ENCODE assay signal across 30 mouse cellular contexts in genomic region chr10:96545312-96545711, GRCm38 (mm10).
DNase-seq lines count a peak whose midpoint lies in the region; ATAC-seq and TF ChIP-seq lines count a peak whose summit lies in the region.
"Had no signal": no experiment of that assay in that cellular context is flagged by ENCODE, and none has a peak within 500 bp of the region (broad histone marks: within the 10 kb centered on the region; RNA-seq: fewer than 3 reads in every experiment).

No protein-coding gene starts in this region.

- H3K4me2 ChIP-seq in forebrain, embryonic 14.5 days (ENCODE audit: low read length) = no peak overlapping the region
- no peak overlapping the region for H3K4me2 ChIP-seq in forebrain, embryonic 12.5 days
- H3K4me2 ChIP-seq in kidney, embryonic 16.5 days (replicated peaks; ENCODE audit: low read depth, low read length) = no peak overlapping the region
- H3K4me2 ChIP-seq in neural tube, embryonic 13.5 days = no peak overlapping the region
- H3K4me2 ChIP-seq in neural tube, embryonic 15.5 days = no peak overlapping the region
- no peak overlapping the region for H3K4me2 ChIP-seq in hindbrain, embryonic 16.5 days (ENCODE audit: low read length)
- H3K4me2 ChIP-seq: forebrain, embryonic 13.5 days; heart, embryonic 13.5 days; hindbrain, embryonic 14.5 days; limb, embryonic 15.5 days; midbrain, embryonic 15.5 days; neural tube, embryonic 12.5 days had no signal

- H3K4me3 ChIP-seq in forebrain, embryonic 14.5 days (ENCODE audit: low read depth, low read length) = no peak overlapping the region
- no peak overlapping the region for H3K4me3 ChIP-seq in forebrain, embryonic 12.5 days (replicated peaks)
- H3K4me3 ChIP-seq in kidney, embryonic 16.5 days (ENCODE audit: low read length) = no peak overlapping the region
- H3K4me3 ChIP-seq in kidney, adult 2 months (ENCODE audit: insufficient read depth, low read depth, low read length) = no peak overlapping the region
- H3K4me3 ChIP-seq in neural tube, embryonic 13.5 days = no peak overlapping the region
- no peak overlapping the region for H3K4me3 ChIP-seq in neural tube, embryonic 15.5 days (replicated peaks)
- H3K4me3 ChIP-seq in hindbrain, embryonic 16.5 days (ENCODE audit: low read length) = no peak overlapping the region
- H3K4me3 ChIP-seq: erythroblast, embryonic 14.5 days; forebrain, embryonic 13.5 days; heart, embryonic 13.5 days; limb, embryonic 15.5 days; midbrain, embryonic 10.5 days; midbrain, embryonic 15.5 days; neural tube, embryonic 12.5 days had no signal

- TF ChIP-seq CTCF in kidney, adult 2 months (conservative IDR thresholded peaks at IDR 0.05; ENCODE audit: insufficient read depth, insufficient read length, low read depth, low read length) = no peak

- H3K9ac ChIP-seq in forebrain, embryonic 14.5 days (ENCODE audit: low read length) = no peak overlapping the region
- no peak overlapping the region for H3K9ac ChIP-seq in forebrain, embryonic 12.5 days
- no peak overlapping the region for H3K9ac ChIP-seq in kidney, embryonic 16.5 days (replicated peaks; ENCODE audit: low read length)
- H3K9ac ChIP-seq in neural tube, embryonic 13.5 days = no peak overlapping the region
- no peak overlapping the region for H3K9ac ChIP-seq in neural tube, embryonic 15.5 days (replicated peaks)
- no peak overlapping the region for H3K9ac ChIP-seq in hindbrain, embryonic 16.5 days (ENCODE audit: low read depth, low read length)
- H3K9ac ChIP-seq: forebrain, embryonic 13.5 days; heart, embryonic 13.5 days; hindbrain, embryonic 14.5 days; limb, embryonic 15.5 days; liver, embryonic 14.5 days; midbrain, embryonic 15.5 days; neural tube, embryonic 12.5 days had no signal

- ATAC-seq in forebrain, embryonic 14.5 days = 0 out of 2 replicates have a peak, but pooled peaks have one; percentile 15
- no peak for ATAC-seq in forebrain, embryonic 12.5 days (ENCODE audit: low FRiP score)
- peak; percentile 79; the same call in 1 of the 2 replicates for ATAC-seq in kidney, embryonic 16.5 days (ENCODE audit: low FRiP score, low TSS enrichment)
- ATAC-seq in neural tube, embryonic 13.5 days (ENCODE audit: low read depth) = no peak
- ATAC-seq in neural tube, embryonic 15.5 days (ENCODE audit: low FRiP score) = no peak
- no peak for ATAC-seq in hindbrain, embryonic 16.5 days
- ATAC-seq: activated CD4-positive, CD25-positive, alpha-beta regulatory T cell, adult 4 months; midbrain, embryonic 15.5 days had no signal

- H3K27me3 ChIP-seq in forebrain, embryonic 14.5 days (replicated peaks; ENCODE audit: control insufficient read depth, insufficient read depth, low read length) = no peaks in the 10 kb centered on the region
- H3K27me3 ChIP-seq in forebrain, embryonic 12.5 days = no peaks in the 10 kb centered on the region
- no peaks in the 10 kb centered on the region for H3K27me3 ChIP-seq in kidney, embryonic 16.5 days (ENCODE audit: insufficient read depth, low read length)
- no peaks in the 10 kb centered on the region for H3K27me3 ChIP-seq in kidney, adult 2 months (replicated peaks; ENCODE audit: control insufficient read depth, insufficient read depth, low read length)
- H3K27me3 ChIP-seq in neural tube, embryonic 13.5 days = no peaks in the 10 kb centered on the region
- no peaks in the 10 kb centered on the region for H3K27me3 ChIP-seq in neural tube, embryonic 15.5 days (replicated peaks)
- H3K27me3 ChIP-seq in hindbrain, embryonic 16.5 days (replicated peaks; ENCODE audit: control insufficient read depth, insufficient read depth, low read length) = no peaks in the 10 kb centered on the region
- H3K27me3 ChIP-seq: CH12.LX; forebrain, embryonic 13.5 days; heart, embryonic 13.5 days; limb, embryonic 15.5 days; midbrain, embryonic 15.5 days; neural tube, embryonic 12.5 days had no signal

- WGBS in forebrain, embryonic 14.5 days = 62% methylated on average over 6 of the region's 6 CpGs
- 82% methylated on average over 6 of the region's 6 CpGs for WGBS in forebrain, embryonic 12.5 days
- 28% methylated on average over 6 of the region's 6 CpGs for WGBS in kidney, embryonic 16.5 days
- WGBS in kidney, adult 2 months = 61% methylated on average over 6 of the region's 6 CpGs
- WGBS in neural tube, embryonic 13.5 days = 41% methylated on average over 6 of the region's 6 CpGs
- WGBS in neural tube, embryonic 15.5 days = 26% methylated on average over 6 of the region's 6 CpGs
- 53% methylated on average over 6 of the region's 6 CpGs for WGBS in hindbrain, embryonic 16.5 days

- no peak for TF ChIP-seq POLR2A in kidney, adult 2 months (IDR thresholded peaks at IDR 0.05; ENCODE audit: low read depth, low read length)

- peaks cover 4% of the 10 kb centered on the region; the same call in 1 of the 2 replicates for H3K4me1 ChIP-seq in forebrain, embryonic 14.5 days (ENCODE audit: control insufficient read depth, insufficient read depth, low read length)
- H3K4me1 ChIP-seq in forebrain, embryonic 12.5 days = peaks cover 4% of the 10 kb centered on the region
- H3K4me1 ChIP-seq in kidney, embryonic 16.5 days (ENCODE audit: insufficient read depth, low read length) = peaks cover 10% of the 10 kb centered on the region; the same call in 1 of the 2 replicates
- H3K4me1 ChIP-seq in kidney, adult 2 months (ENCODE audit: control insufficient read depth, insufficient read depth, low read length) = no peaks in the 10 kb centered on the region
- peaks cover 13% of the 10 kb centered on the region; the same call in 1 of the 2 replicates for H3K4me1 ChIP-seq in neural tube, embryonic 13.5 days (replicated peaks)
- H3K4me1 ChIP-seq in neural tube, embryonic 15.5 days = no peaks in the 10 kb centered on the region
- H3K4me1 ChIP-seq in hindbrain, embryonic 16.5 days (ENCODE audit: control insufficient read depth, insufficient read depth, low read depth, low read length) = no peaks in the 10 kb centered on the region
- H3K4me1 ChIP-seq: heart, embryonic 13.5 days; limb, embryonic 15.5 days; midbrain, embryonic 10.5 days; midbrain, embryonic 15.5 days had no signal

- peak; percentile 13 for DNase-seq in forebrain, embryonic 14.5 days (ENCODE audit: low spot score)
- DNase-seq in kidney, adult 2 months = no peak
- DNase-seq: adrenal gland, adult 2 months; adrenal gland, postnatal 36 days; cerebellum, adult 18-20 months; cerebellum, postnatal 14 days; gastrocnemius, postnatal 10 days; heart, postnatal 10 days; kidney, adult 8-10 months; layer of hippocampus, postnatal 36 days; lung, adult 2 months; lung, postnatal 14 days; retina, postnatal 1 day; right cerebral cortex, postnatal 14 days had no signal

- H3K27ac ChIP-seq in forebrain, embryonic 14.5 days (ENCODE audit: low read depth, low read length) = no peak overlapping the region
- no peak overlapping the region for H3K27ac ChIP-seq in forebrain, embryonic 12.5 days
- H3K27ac ChIP-seq in kidney, embryonic 16.5 days (ENCODE audit: low read length) = no peak overlapping the region
- no peak overlapping the region for H3K27ac ChIP-seq in kidney, adult 2 months (ENCODE audit: insufficient read depth, low read depth, low read length)
- 0 out of 2 replicates have a peak overlapping the region, but pooled peaks have one; percentile 28 for H3K27ac ChIP-seq in neural tube, embryonic 13.5 days (replicated peaks)
- no peak overlapping the region for H3K27ac ChIP-seq in neural tube, embryonic 15.5 days (replicated peaks)
- H3K27ac ChIP-seq in hindbrain, embryonic 16.5 days (ENCODE audit: low read depth, low read length) = no peak overlapping the region
- H3K27ac ChIP-seq: forebrain, embryonic 13.5 days; heart, embryonic 13.5 days; hindbrain, embryonic 14.5 days; limb, embryonic 15.5 days; liver, embryonic 14.5 days; midbrain, embryonic 10.5 days; midbrain, embryonic 15.5 days; neural tube, embryonic 12.5 days had no signal

- H3K9me3 ChIP-seq in forebrain, embryonic 14.5 days (replicated peaks; ENCODE audit: control insufficient read depth, low read length) = no peaks in the 10 kb centered on the region
- H3K9me3 ChIP-seq in forebrain, embryonic 12.5 days = no peaks in the 10 kb centered on the region
- H3K9me3 ChIP-seq in kidney, embryonic 16.5 days (ENCODE audit: low read length) = no peaks in the 10 kb centered on the region
- H3K9me3 ChIP-seq in neural tube, embryonic 13.5 days = no peaks in the 10 kb centered on the region
- no peaks in the 10 kb centered on the region for H3K9me3 ChIP-seq in neural tube, embryonic 15.5 days (replicated peaks)
- H3K9me3 ChIP-seq in hindbrain, embryonic 16.5 days (ENCODE audit: control insufficient read depth, low read length) = no peaks in the 10 kb centered on the region
- H3K9me3 ChIP-seq: forebrain, embryonic 13.5 days; heart, embryonic 13.5 days; limb, embryonic 15.5 days; midbrain, embryonic 10.5 days; midbrain, embryonic 15.5 days; neural tube, embryonic 12.5 days had no signal

- no peaks in the 10 kb centered on the region for H3K36me3 ChIP-seq in forebrain, embryonic 14.5 days (ENCODE audit: control insufficient read depth, insufficient read depth, low read length)
- no peaks in the 10 kb centered on the region for H3K36me3 ChIP-seq in forebrain, embryonic 12.5 days (replicated peaks)
- H3K36me3 ChIP-seq in kidney, embryonic 16.5 days (ENCODE audit: insufficient read depth, low read length) = no peaks in the 10 kb centered on the region
- H3K36me3 ChIP-seq in kidney, adult 2 months (ENCODE audit: control insufficient read depth, insufficient read depth, low read length) = no peaks in the 10 kb centered on the region
- H3K36me3 ChIP-seq in neural tube, embryonic 13.5 days = no peaks in the 10 kb centered on the region
- no peaks in the 10 kb centered on the region for H3K36me3 ChIP-seq in neural tube, embryonic 15.5 days
- H3K36me3 ChIP-seq in hindbrain, embryonic 16.5 days (ENCODE audit: control insufficient read depth, insufficient read depth, low read length) = no peaks in the 10 kb centered on the region
- H3K36me3 ChIP-seq: heart, embryonic 13.5 days; limb, embryonic 15.5 days; midbrain, embryonic 10.5 days; midbrain, embryonic 15.5 days; neural tube, embryonic 12.5 days had no signal

Comparison
In these comparisons a context has a peak if more than half of its experiments do, and no peak if none do; other contexts are left out.
1. ATAC-seq: peak in forebrain, embryonic 14.5 days (single experiment) and kidney, embryonic 16.5 days (single experiment); none in forebrain, embryonic 12.5 days (single experiment), neural tube, embryonic 13.5 days (single experiment), neural tube, embryonic 15.5 days (single experiment) and hindbrain, embryonic 16.5 days (single experiment).